Mouse (Mus musculus): ENCODE measurements around the gene Rassf5.

GRCm38 (mm10) chr1:131284616-131285015 is 39.6 kb upstream of the Rassf5 start:
- TF ChIP-seq CTCF (IDR thresholded peaks at IDR 0.05; ENCODE audit: low read depth) (no peak), EP300 (IDR thresholded peaks at IDR 0.05; ENCODE audit: low read depth) (no peak)
